Mouse (Mus musculus) hindbrain, embryonic 16.5 days (tissue): ENCODE measurements at regions not wholly inside any gene's neighbourhood (a gene's known extent, or its start where the extent isn't known, plus 50 kb on each side); places are given as distances from the start of the nearest gene placed in this dataset.

Experiments
- ATAC-seq: fragments of 200-750 bp; cut with Nextera tagmentation; 2 replicates; pipeline ENCODE4 v1.8.0; 2017; ENCODE audit warnings: moderate TSS enrichment, moderate library complexity
- H3K27ac ChIP-seq: fragments of 300-500 bp; sonication (generic); 2 replicates; pipeline ENCODE4 v1.5.1; 2014; ENCODE audit warnings: low read depth, mild to moderate bottlenecking, control low read depth, low read length, moderate library complexity
- H3K27me3 ChIP-seq: fragments of 300-500 bp; sonication (generic); replicated peaks from 2 replicates; pipeline ENCODE4 v1.6.1; 2014; ENCODE audit warnings: low read length; ENCODE audit not compliant: control insufficient read depth, insufficient read depth
- H3K36me3 ChIP-seq: fragments of 300-500 bp; sonication (generic); 2 replicates; pipeline ENCODE4 v1.6.1; 2014; ENCODE audit warnings: mild to moderate bottlenecking, low read length, moderate library complexity, mixed read lengths; ENCODE audit not compliant: control insufficient read depth, insufficient read depth
- H3K4me1 ChIP-seq: fragments of 300-500 bp; sonication (generic); 2 replicates; pipeline ENCODE4 v1.6.1; 2014; ENCODE audit warnings: low read depth, low read length; ENCODE audit not compliant: control insufficient read depth, insufficient read depth
- H3K4me2 ChIP-seq: fragments of 300-500 bp; sonication (generic); 2 replicates; pipeline ENCODE4 v1.6.1; 2014; ENCODE audit warnings: mild to moderate bottlenecking, low read length, control low read depth, moderate library complexity
- H3K4me3 ChIP-seq: fragments of 300-500 bp; sonication (generic); 2 replicates; pipeline ENCODE4 v1.5.1; 2014; ENCODE audit warnings: mild to moderate bottlenecking, low read length, control low read depth, moderate library complexity
- H3K9ac ChIP-seq: fragments of 300-500 bp; sonication (generic); 2 replicates; pipeline ENCODE4 v1.6.1; 2014; ENCODE audit warnings: low read depth, mild to moderate bottlenecking, control low read depth, low read length, moderate library complexity
- H3K9me3 ChIP-seq: fragments of 300-500 bp; sonication (generic); 2 replicates; pipeline ENCODE4 v1.6.1; 2014; ENCODE audit warnings: mild to moderate bottlenecking, low read length, moderate library complexity; ENCODE audit not compliant: control insufficient read depth
- WGBS: fragments of 180-500 bp; shearing (Covaris S2); extraction: QIAGEN DNeasy Blood & Tissue Kit; methylation state at CpG from one replicate; pipeline ENCODE4 v1.1.7; 2014; 5-methylcytosine and 5-hydroxymethylcytosine counted together

- ATAC-seq = no peak
- Histone ChIP-seq H3K4me3 (no peak overlapping the region), H3K4me1 (no peaks in the 10 kb centered on the region), H3K27ac (no peak overlapping the region), H3K4me2 (no peak overlapping the region), H3K9me3 (no peaks in the 10 kb centered on the region), H3K27me3 (no peaks in the 10 kb centered on the region), H3K36me3 (no peaks in the 10 kb centered on the region), H3K9ac (no peak overlapping the region)
- 93% methylated on average over 4 of the region's 4 CpGs for WGBS
Measured at GRCm38 (mm10) chr12:117444247-117444989, 71.9 kb upstream of the Rapgef5 start.

DNA sequence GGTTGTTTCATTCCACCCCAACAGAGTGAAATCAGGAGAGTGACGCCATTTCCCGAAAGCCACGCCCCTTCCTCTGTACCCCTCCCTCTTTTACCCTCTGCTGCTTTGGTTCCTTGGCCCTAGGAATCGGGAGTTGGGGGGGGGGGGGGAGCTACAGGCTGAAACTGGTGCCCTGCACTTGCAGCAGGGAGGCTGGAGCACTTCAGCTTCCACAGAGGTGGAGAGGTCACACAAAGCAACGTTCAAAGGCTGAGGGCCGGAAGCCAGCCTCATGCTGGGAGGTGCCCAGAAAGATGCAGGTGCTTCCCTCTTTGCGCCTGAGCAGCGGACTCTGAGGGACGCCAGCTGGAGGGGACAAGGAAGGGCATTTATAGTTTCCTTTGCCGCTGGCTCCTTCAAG lies 69.1 kb upstream of the Rapgef5 start:
- 14% methylated on average over 10 of the region's 10 CpGs for WGBS
- Histone ChIP-seq H3K36me3 (no peaks in the 10 kb centered on the region), H3K9me3 (no peaks in the 10 kb centered on the region), H3K4me3 (no peak overlapping the region), H3K9ac (no peak overlapping the region), H3K27ac (no peak overlapping the region), H3K27me3 (no peaks in the 10 kb centered on the region), H3K4me1 (no peaks in the 10 kb centered on the region), H3K4me2 (no peak overlapping the region)
- ATAC-seq = peak; percentile 17; the same call in 1 of the 2 replicates

DNA sequence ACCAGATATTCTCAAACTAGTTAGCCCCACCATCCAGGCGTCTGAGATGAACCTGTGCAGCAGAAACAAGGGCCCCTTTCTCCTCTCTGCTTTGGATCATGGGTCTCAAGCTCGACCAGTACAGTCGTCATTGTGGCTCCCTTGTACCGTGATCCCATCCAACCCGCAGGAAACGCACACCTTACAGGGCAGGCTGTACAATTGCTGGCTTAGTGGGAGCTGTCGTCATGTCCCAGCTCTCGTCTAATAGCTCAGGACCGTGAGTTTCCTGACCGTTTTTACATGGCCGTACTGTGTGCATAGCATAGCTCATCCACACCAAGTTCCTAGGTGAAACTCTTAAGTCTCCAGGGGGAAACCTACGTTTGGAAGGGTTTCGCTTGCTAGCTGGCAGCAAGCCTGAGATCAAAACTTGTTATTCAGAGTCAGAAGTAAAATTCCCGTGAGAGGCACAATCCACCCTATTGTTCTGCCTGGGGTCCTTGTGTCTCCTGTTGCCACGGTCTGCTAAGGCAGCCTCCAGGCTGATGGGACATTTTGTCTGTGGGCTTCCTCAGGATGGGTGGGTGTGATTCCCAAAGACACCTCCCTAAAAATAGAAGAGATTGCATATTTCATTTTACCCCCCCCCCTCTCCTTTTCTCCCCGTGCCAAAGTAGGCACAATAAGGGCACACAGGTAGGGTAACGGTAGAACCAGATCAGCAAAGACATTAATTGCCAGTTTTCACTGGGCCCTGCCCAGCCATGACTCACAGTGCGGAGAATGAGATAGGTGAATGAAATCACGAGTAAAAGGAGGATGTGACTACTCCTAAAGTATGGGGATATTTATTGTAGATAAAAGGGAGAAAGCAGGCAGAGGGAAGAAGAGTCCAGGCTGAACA lies 68.2 kb upstream of the Rapgef5 start:
- no peaks in the 10 kb centered on the region for H3K36me3 ChIP-seq
- H3K4me2 ChIP-seq = no peak overlapping the region
- H3K4me3 ChIP-seq = no peak overlapping the region
- no peaks in the 10 kb centered on the region for H3K4me1 ChIP-seq
- no peak for ATAC-seq
- H3K27me3 ChIP-seq = no peaks in the 10 kb centered on the region
- H3K9ac ChIP-seq = no peak overlapping the region
- H3K27ac ChIP-seq = no peak overlapping the region
- WGBS = 61% methylated on average over 19 of the region's 19 CpGs
- H3K9me3 ChIP-seq = no peaks in the 10 kb centered on the region

GRCm38 (mm10) chr12:117449080-117449479 lies 67.2 kb upstream of the Rapgef5 start:
- Histone ChIP-seq H3K4me3 (no peak overlapping the region), H3K9me3 (no peaks in the 10 kb centered on the region), H3K27ac (no peak overlapping the region), H3K27me3 (no peaks in the 10 kb centered on the region), H3K4me2 (no peak overlapping the region), H3K36me3 (no peaks in the 10 kb centered on the region), H3K9ac (no peak overlapping the region), H3K4me1 (no peaks in the 10 kb centered on the region)
- no peak for ATAC-seq
- 90% methylated on average over 2 of the region's 2 CpGs for WGBS

DNA sequence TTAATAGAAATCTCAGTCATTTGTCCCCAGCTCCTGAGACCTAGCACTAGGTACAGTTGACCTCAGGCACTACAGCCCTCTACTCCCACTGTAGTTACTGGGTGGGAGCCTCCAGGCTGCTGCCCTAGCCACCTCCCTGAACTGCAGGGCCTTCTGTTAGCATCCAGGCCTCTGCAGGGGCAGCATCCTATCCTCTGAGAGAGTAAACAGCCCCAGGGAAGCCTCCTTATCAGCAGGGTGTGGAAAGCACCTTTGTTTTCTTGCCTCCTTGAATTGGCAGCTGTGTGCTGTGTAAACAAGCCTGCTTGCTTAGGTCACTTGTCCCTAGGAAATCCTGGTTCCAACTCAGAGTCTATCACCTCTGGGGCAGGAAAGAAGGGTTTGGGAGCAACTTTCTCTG lies 66.2 kb upstream of the Rapgef5 start:
- H3K4me1 ChIP-seq = no peaks in the 10 kb centered on the region
- H3K4me3 ChIP-seq = no peak overlapping the region
- H3K9ac ChIP-seq = no peak overlapping the region
- no peaks in the 10 kb centered on the region for H3K36me3 ChIP-seq
- H3K27me3 ChIP-seq = no peaks in the 10 kb centered on the region
- ATAC-seq = no peak
- no peak overlapping the region for H3K4me2 ChIP-seq
- no peaks in the 10 kb centered on the region for H3K9me3 ChIP-seq
- no peak overlapping the region for H3K27ac ChIP-seq

DNA sequence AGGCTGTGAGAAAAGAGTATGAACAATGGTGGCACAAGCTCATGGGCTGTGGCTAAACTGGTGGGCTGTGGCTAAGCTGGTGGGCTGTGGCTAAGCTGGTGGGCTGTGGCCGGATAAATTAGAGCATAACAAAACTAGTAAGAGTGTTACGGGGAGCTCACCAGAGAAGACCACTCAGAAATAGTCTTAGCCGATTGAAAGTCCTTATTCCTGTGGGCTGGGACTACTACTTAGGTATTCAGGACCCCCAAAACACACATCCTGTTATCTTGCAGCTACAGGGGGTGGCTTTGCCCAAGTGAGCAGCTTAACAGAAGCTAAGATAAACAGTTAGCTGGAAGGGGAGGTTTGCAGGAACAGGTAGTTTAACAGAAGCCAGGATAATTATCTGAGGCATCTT lies 65.4 kb upstream of the Rapgef5 start:
- Histone ChIP-seq H3K27me3 (no peaks in the 10 kb centered on the region), H3K4me1 (no peaks in the 10 kb centered on the region), H3K9ac (no peak overlapping the region), H3K4me3 (no peak overlapping the region), H3K4me2 (no peak overlapping the region), H3K9me3 (no peaks in the 10 kb centered on the region), H3K27ac (no peak overlapping the region), H3K36me3 (no peaks in the 10 kb centered on the region)
- no peak for ATAC-seq
- WGBS = 76% methylated on average over 3 of the region's 3 CpGs

GRCm38 (mm10) chr12:117451441-117451840 lies 64.8 kb upstream of the Rapgef5 start:
- Histone ChIP-seq H3K4me3 (no peak overlapping the region), H3K9ac (no peak overlapping the region), H3K4me1 (no peaks in the 10 kb centered on the region), H3K4me2 (no peak overlapping the region), H3K9me3 (no peaks in the 10 kb centered on the region), H3K27ac (no peak overlapping the region), H3K36me3 (no peaks in the 10 kb centered on the region), H3K27me3 (no peaks in the 10 kb centered on the region)
- ATAC-seq = no peak
- WGBS = 58% methylated on average over 4 of the region's 4 CpGs

GRCm38 (mm10) chr12:117455800-117456199 lies 60.5 kb upstream of the Rapgef5 start:
- Histone ChIP-seq H3K9me3 (no peaks in the 10 kb centered on the region), H3K27ac (no peak overlapping the region), H3K4me3 (no peak overlapping the region), H3K4me2 (no peak overlapping the region), H3K4me1 (no peaks in the 10 kb centered on the region), H3K9ac (no peak overlapping the region), H3K36me3 (no peaks in the 10 kb centered on the region), H3K27me3 (no peaks in the 10 kb centered on the region)
- ATAC-seq = no peak
- WGBS = 86% methylated on average over 7 of the region's 7 CpGs
